Mouse (Mus musculus) liver, adult 2 months (tissue): ENCODE measurements around the gene Spata13. TPM values are rescaled to one million over a fixed set of nuclear protein-coding genes. Genes with fewer than 3 reads are reported as not detected.

ENCODE experiments used
- DNase-seq: peaks from one replicate; pipeline ENCODE4 v3.0.0-alpha.2; 2011; ENCODE audit warnings: low read depth, low spot score; ENCODE audit errors: extremely low read depth
- H3K27ac ChIP-seq: fragments of 200-500 bp; replicated peaks from 2 replicates; pipeline ENCODE4 v1.5.1; 2012; ENCODE audit warnings: low read depth, mild to moderate bottlenecking, control low read depth, inconsistent platforms, low read length; ENCODE audit not compliant: insufficient read depth
- H3K27me3 ChIP-seq: fragments of 200-500 bp; 2 replicates; pipeline ENCODE4 v1.6.1; 2012; ENCODE audit warnings: mild to moderate bottlenecking, moderate library complexity, low read length, inconsistent platforms; ENCODE audit not compliant: control insufficient read depth, insufficient read depth
- H3K36me3 ChIP-seq: fragments of 200-500 bp; 2 replicates; pipeline ENCODE4 v1.6.1; 2012; ENCODE audit warnings: low read length, inconsistent platforms; ENCODE audit not compliant: control insufficient read depth, insufficient read depth
- H3K4me1 ChIP-seq: fragments of 200-500 bp; 2 replicates; pipeline ENCODE4 v1.6.1; 2011; ENCODE audit warnings: low read length; ENCODE audit not compliant: control insufficient read depth, insufficient read depth
- H3K4me3 ChIP-seq: fragments of 200-500 bp; 2 replicates; pipeline ENCODE4 v1.5.1; 2011; ENCODE audit warnings: low read depth, mild to moderate bottlenecking, control low read depth, low read length, moderate library complexity; ENCODE audit not compliant: insufficient read depth
- H3K79me2 ChIP-seq: fragments of 200-500 bp; 2 replicates; pipeline ENCODE4 v1.6.1; 2012; ENCODE audit warnings: inconsistent platforms, mild to moderate bottlenecking, low read length, moderate library complexity; ENCODE audit not compliant: control insufficient read depth, insufficient read depth
- H3K9ac ChIP-seq: fragments of 200-500 bp; 2 replicates; pipeline ENCODE4 v1.6.1; 2012; ENCODE audit warnings: low read depth, mild to moderate bottlenecking, control low read depth, inconsistent platforms, low read length
- CTCF ChIP-seq: fragments of 200-500 bp; IDR thresholded peaks from 2 replicates; pipeline ENCODE4 v1.5.1; 2011; ENCODE audit warnings: low read depth, low read length, control low read depth
- POLR2A ChIP-seq: fragments of 200-500 bp; IDR thresholded peaks from 2 replicates; pipeline ENCODE4 v1.6.1; 2011; ENCODE audit warnings: low read length, control low read depth; ENCODE audit not compliant: insufficient read depth; ENCODE audit errors: extremely low read depth
- WGBS: fragments of 180-500 bp; shearing (Covaris S2); methylation state at CpG from one replicate; pipeline ENCODE4 v1.1.7; 2018; 5-methylcytosine and 5-hydroxymethylcytosine counted together
- polyA plus RNA-seq: library from polyadenylated mRNA; depleted of rRNA; stranded (reverse); fragments of >200 nt; gene quantifications from 2 replicates; pipeline ENCODE4 v1.2.3, GENCODE M21; 2012
- total RNA-seq: library from RNA; depleted of rRNA; stranded (reverse); fragments of >200 nt; gene quantifications from 2 replicates; pipeline ENCODE4 v1.2.3, GENCODE M21; 2014

Gene Spata13
- total and polyA plus RNA-seq, 2 experiments: 11.9 to 20.6 TPM

DNA sequence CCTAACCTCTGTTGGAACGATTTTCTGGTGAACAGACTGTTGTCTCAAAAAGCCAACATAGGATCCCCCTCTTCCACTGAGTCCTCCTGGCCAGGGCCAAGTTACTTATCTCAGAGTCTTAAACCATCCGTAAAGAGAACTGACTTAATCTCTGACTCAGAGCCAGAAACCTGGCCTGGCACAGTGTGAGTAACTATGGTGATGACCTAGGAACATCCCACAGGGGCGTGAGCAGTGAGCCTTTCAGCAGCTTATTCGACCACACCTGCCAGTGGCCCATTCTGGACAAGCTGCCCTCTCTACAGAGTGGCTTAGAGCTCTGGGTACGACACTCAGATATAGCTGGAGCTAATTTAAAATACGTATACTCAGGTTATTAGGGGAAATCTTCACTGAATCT is 92.3 kb downstream of the Spata13 start:
- H3K4me1 ChIP-seq: no peaks in the 10 kb centered on the region

DNA sequence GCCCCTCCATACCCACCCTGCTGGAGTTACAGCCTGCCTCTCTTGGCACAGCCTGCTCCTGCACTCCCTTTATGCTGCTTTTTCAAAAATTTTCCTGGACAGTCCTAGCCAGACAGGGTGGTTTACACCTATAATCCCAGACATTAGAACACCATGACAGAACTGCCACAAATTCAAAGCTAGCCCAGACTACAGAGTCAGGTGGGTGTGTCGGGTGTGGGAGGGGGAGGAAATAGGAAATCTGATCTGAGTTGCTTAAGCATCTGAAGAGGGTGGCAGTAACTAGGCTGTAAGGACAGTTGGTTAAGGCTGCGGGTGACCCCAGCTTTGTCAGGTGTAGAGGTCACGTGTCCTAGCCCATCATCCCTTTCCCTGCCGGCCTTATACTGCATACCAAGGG is 93.3 kb downstream of the Spata13 start:
- DNase-seq: no peak
- TF ChIP-seq POLR2A (no peak), CTCF (no peak)
- Histone ChIP-seq H3K27ac (no peak overlapping the region), H3K27me3 (no peaks in the 10 kb centered on the region), H3K4me3 (no peak overlapping the region), H3K4me1 (no peaks in the 10 kb centered on the region), H3K9ac (no peak overlapping the region), H3K79me2 (no peaks in the 10 kb centered on the region; the same call in 1 of the 2 replicates), H3K36me3 (peaks cover 9% of the 10 kb centered on the region)
- 85% methylated on average over 4 of the region's 4 CpGs for WGBS

More for the DNA sequence above, 92.3 kb downstream of the Spata13 start:
- WGBS: 50% methylated on average over 6 of the region's 6 CpGs
- Histone ChIP-seq H3K79me2 (no peaks in the 10 kb centered on the region; the same call in 1 of the 2 replicates), H3K27me3 (no peaks in the 10 kb centered on the region), H3K36me3 (peaks cover 9% of the 10 kb centered on the region), H3K9ac (no peak overlapping the region), H3K27ac (no peak overlapping the region), H3K4me3 (no peak overlapping the region)
- no peak for TF ChIP-seq POLR2A
- no peak for DNase-seq

DNA sequence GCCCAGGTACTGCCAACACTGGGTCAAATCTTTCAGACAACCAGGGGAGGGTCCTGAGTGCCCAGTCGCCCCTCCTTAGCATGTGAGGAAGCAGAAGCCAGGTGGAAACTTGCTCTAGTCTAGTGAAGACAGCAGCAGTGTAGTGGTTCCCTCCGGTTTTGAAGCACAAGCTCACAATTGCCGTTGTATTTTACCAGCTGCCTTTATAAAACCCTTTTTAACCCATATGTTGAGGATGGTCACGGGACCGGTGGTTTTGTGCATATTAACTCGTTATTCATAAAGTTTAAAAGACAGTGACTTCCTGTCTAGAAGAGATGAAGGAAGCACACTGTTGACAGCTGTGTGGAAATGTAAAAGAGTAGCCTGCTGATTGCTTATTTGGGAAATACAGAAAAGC is 98.3 kb downstream of the Spata13 start:
- H3K4me1 ChIP-seq: no peaks in the 10 kb centered on the region; the same call in 1 of the 2 replicates
- peaks cover 9% of the 10 kb centered on the region for H3K36me3 ChIP-seq
- no peak overlapping the region for H3K9ac ChIP-seq
- no peaks in the 10 kb centered on the region; the same call in 1 of the 2 replicates for H3K79me2 ChIP-seq
- H3K27ac ChIP-seq: no peak overlapping the region
- WGBS: 70% methylated on average over 6 of the region's 6 CpGs
- no peaks in the 10 kb centered on the region for H3K27me3 ChIP-seq
- H3K4me3 ChIP-seq: no peak overlapping the region
- DNase-seq: no peak
- no peak for TF ChIP-seq POLR2A
- TF ChIP-seq CTCF: no peak

DNA sequence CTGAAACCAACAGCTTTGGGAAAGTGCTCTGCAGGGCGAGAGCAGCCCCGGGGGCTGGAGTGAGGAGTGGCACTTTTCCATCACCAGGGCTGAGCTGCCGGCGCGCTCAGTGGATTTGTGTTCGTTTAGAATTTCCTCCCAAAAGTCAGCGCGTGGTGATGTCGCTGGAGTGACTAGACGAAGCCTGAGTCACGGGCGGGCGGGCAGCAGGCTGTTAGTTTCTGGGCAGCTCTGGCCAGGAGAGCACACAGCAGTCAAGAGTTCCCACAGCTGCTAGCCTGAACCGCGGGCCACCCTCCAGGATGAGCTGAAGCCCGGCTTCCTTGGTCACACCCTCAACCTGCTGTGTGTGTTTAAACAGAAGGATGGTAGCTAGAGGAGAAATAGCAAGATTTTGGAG is 99.0 kb downstream of the Spata13 start:
- Histone ChIP-seq H3K4me1 (no peaks in the 10 kb centered on the region; the same call in 1 of the 2 replicates), H3K27ac (no peak overlapping the region), H3K4me3 (peak overlapping the region; percentile 32; the same call in 1 of the 2 replicates), H3K79me2 (no peaks in the 10 kb centered on the region; the same call in 1 of the 2 replicates), H3K27me3 (no peaks in the 10 kb centered on the region), H3K9ac (no peak overlapping the region), H3K36me3 (peaks cover 9% of the 10 kb centered on the region)
- 63% methylated on average over 16 of the region's 16 CpGs for WGBS
- DNase-seq: no peak
- TF ChIP-seq POLR2A: no peak
- no peak for TF ChIP-seq CTCF

DNA sequence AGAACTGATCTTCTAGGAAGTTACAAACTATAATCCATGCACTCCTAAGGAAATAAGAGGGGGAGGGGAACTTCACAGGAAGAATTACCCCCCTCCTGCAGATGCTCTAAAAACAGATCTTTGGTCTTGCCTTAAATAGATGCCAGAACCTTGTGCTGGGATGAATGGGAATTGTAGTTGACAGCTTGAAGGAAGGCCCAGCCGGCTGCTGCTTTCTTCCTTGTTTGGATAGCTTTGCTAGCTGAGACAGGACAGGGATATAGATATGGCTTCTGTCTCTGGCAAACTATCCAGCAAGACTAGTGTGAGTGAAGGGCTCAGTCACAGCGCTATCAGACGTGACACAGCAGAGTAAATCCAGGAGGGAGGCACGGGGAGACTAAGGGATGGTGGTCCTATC is 99.9 kb downstream of the Spata13 start:
- no peak overlapping the region; the same call in 1 of the 2 replicates for H3K9ac ChIP-seq
- TF ChIP-seq POLR2A (no peak), CTCF (no peak)
- no peaks in the 10 kb centered on the region; the same call in 1 of the 2 replicates for H3K79me2 ChIP-seq
- H3K27ac ChIP-seq: no peak overlapping the region
- WGBS: 78% methylated on average over 4 of the region's 4 CpGs
- DNase-seq: no peak
- H3K27me3 ChIP-seq: no peaks in the 10 kb centered on the region
- peaks cover 2% of the 10 kb centered on the region; the same call in 1 of the 2 replicates for H3K4me1 ChIP-seq
- H3K4me3 ChIP-seq: no peak overlapping the region
- peaks cover 4% of the 10 kb centered on the region; the same call in 1 of the 2 replicates for H3K36me3 ChIP-seq

DNA sequence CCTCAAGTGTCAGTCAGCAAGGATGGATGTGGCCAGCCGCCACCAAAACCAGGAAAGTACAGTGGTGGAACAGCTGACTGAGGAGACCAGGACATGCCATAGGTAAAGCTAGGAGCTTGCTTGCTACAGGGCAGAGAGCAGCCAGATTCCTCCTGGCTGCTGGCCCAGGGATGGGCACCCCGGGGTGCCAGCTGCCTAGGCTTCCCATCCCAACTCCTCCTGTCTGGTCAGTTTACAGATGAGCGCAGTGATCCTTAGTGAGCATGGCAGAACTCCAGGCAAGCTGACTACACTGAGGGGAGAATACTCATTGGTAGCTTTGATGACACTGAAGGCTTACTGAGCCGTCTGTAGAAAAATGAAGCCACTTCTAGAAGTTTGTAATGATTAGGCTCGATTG is 101.4 kb downstream of the Spata13 start:
- Histone ChIP-seq H3K79me2 (no peaks in the 10 kb centered on the region; the same call in 1 of the 2 replicates), H3K4me1 (peaks cover 2% of the 10 kb centered on the region; the same call in 1 of the 2 replicates), H3K27ac (no peak overlapping the region), H3K27me3 (no peaks in the 10 kb centered on the region), H3K36me3 (no peaks in the 10 kb centered on the region; the same call in 1 of the 2 replicates), H3K9ac (no peak overlapping the region), H3K4me3 (no peak overlapping the region)
- DNase-seq: no peak
- 65% methylated on average over 5 of the region's 5 CpGs for WGBS
- TF ChIP-seq CTCF (no peak), POLR2A (no peak)
